In genomic region chr10:10322961-10323360, GRCm38 (mm10) we compare ENCODE assay signal across 18 mouse cellular contexts.
DNase-seq lines count a peak whose midpoint lies in the region; ATAC-seq lines count a peak whose summit lies in the region.
"Had no signal": no experiment of that assay in that cellular context is flagged by ENCODE, and none has a peak within 500 bp of the region (broad histone marks: within the 10 kb centered on the region; RNA-seq: fewer than 3 reads in every experiment).

No protein-coding gene starts in this region.

- peak; percentile 58 for DNase-seq in right cerebral cortex, adult 18-20 months
- DNase-seq in right cerebral cortex, postnatal 4 days, result no peak
- DNase-seq in layer of hippocampus, adult 9-10 months (ENCODE audit: low spot score), result peak; percentile 61
- DNase-seq in left cerebral cortex, postnatal 25 days (ENCODE audit: low spot score in 2 of 2), result peak; percentile 21 to 81
- DNase-seq in telencephalon, adult 2 months (ENCODE audit: low read depth, low spot score), result peak; percentile 70
- no peak for DNase-seq in adrenal gland, adult (ENCODE audit: inconsistent age in 2 of 2, low spot score in 1 of 2)
- no peak for DNase-seq in kidney, postnatal 14 days
- DNase-seq: adrenal gland, adult 2 months; cerebellum, adult 9-11 months; gastrocnemius, postnatal 36 days; kidney, adult 2 months; kidney, postnatal 25 days; lung, adult 2 months; lung, postnatal 4 days; thymus, postnatal 14 days had no signal

- intact Hi-C loops in left cerebral cortex, postnatal 25 days (cut with DNase I), result loop anchor here (5.0 kb wide), 2 partner anchors 221 to 531 kb away; no protein-coding TSS in a partner anchor

- ATAC-seq in inflammation-experienced regulatory T-cells, adult 6 months, result no peak
- ATAC-seq: forebrain, embryonic 14.5 days; liver, embryonic 12.5 days had no signal

Comparison
In these comparisons a context has a peak if more than half of its experiments do, and no peak if none do; other contexts are left out.
1. DNase-seq: peak in right cerebral cortex, adult 18-20 months (single experiment), layer of hippocampus, adult 9-10 months (single experiment), left cerebral cortex, postnatal 25 days (2 of 2) and telencephalon, adult 2 months (single experiment); none in right cerebral cortex, postnatal 4 days (single experiment), adrenal gland, adult (0 of 2) and kidney, postnatal 14 days (single experiment).